Mouse (Mus musculus): ENCODE measurements around the gene Olfr1508. TPM values are rescaled to one million over a fixed set of nuclear protein-coding genes. Genes with fewer than 3 reads are reported as not detected.
"Not testable (repeated sequence)": the region's sequence is repeated elsewhere in the genome, so short reads cannot be mapped to it uniquely, and the experiment has no call there.

The Olfr1508 gene
- total and polyA plus RNA-seq, 2 experiments from 2014 or later: 0.05 TPM; not detected in 1

GRCm38 (mm10) chr14:52427686-52428085 is 39.6 kb downstream of the Olfr1508 start:
- no peak for TF ChIP-seq CTCF (IDR thresholded peaks at IDR 0.05)
- Histone ChIP-seq H3K27ac (ENCODE audit: low read depth, low read length) (no peak overlapping the region), H3K4me3 (ENCODE audit: low read depth, low read length) (no peak overlapping the region), H3K9ac (replicated peaks; ENCODE audit: low read length, poor library complexity, severe bottlenecking) (no peak overlapping the region), H3K36me3 (ENCODE audit: insufficient read depth, low read length) (no peaks in the 10 kb centered on the region), H3K4me1 (ENCODE audit: insufficient read depth, low read length) (no peaks in the 10 kb centered on the region), H3K9me3 (ENCODE audit: low read length) (no peaks in the 10 kb centered on the region), H3K27me3 (ENCODE audit: insufficient read depth, low read length) (no peaks in the 10 kb centered on the region), H3K4me2 (ENCODE audit: low read depth, low read length, poor library complexity, severe bottlenecking) (no peak overlapping the region)
- DNase-seq (ENCODE audit: low spot score): no peak
- 96% methylated on average over 1 of the region's 1 CpGs for WGBS
- ATAC-seq (ENCODE audit: low FRiP score): no peak

DNA sequence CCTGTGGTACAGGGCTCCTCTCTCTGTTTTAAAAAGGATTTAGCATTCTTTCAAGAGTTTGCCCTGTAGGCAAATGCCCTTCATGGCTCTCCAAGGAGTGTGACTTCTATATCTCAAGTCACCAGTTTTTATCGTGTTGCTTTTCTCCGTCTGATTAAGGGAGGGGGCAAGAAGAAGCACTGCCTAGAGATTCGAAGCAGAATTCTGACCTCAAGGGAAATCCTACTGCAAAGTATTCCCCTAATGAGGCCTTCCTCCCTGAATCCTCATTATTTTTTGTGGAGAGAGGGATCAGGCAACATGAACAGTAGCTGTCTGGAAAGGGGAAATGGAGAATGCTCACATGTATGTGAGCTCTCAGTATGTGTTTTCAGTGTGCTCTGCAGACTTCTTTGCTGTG is 53.0 kb downstream of the Olfr1508 start, which contains the start of gene Olfr1510:
TSS of gene Olfr1510 (minus strand) at position 101 of the 400 bp plus-strand sequence.
- Histone ChIP-seq H3K9me3 (ENCODE audit: low read length) (no peaks in the 10 kb centered on the region), H3K4me2 (ENCODE audit: low read depth, low read length, poor library complexity, severe bottlenecking) (no peak within 1 kb of the TSS), H3K4me3 (ENCODE audit: low read depth, low read length) (no peak within 1 kb of the TSS), H3K27ac (ENCODE audit: low read depth, low read length) (no peak within 1 kb of the TSS), H3K4me1 (ENCODE audit: insufficient read depth, low read length) (no peaks in the 10 kb centered on the region), H3K36me3 (ENCODE audit: insufficient read depth, low read length) (no peaks in the 10 kb centered on the region), H3K9ac (replicated peaks; ENCODE audit: low read length, poor library complexity, severe bottlenecking) (no peak within 1 kb of the TSS), H3K27me3 (ENCODE audit: insufficient read depth, low read length) (no peaks in the 10 kb centered on the region)
- ATAC-seq (ENCODE audit: low FRiP score): no peak
- WGBS: 82% methylated on average over 3 of the region's 3 CpGs
- TF ChIP-seq CTCF (IDR thresholded peaks at IDR 0.05): no peak
- no peak for DNase-seq (ENCODE audit: low spot score)

DNA sequence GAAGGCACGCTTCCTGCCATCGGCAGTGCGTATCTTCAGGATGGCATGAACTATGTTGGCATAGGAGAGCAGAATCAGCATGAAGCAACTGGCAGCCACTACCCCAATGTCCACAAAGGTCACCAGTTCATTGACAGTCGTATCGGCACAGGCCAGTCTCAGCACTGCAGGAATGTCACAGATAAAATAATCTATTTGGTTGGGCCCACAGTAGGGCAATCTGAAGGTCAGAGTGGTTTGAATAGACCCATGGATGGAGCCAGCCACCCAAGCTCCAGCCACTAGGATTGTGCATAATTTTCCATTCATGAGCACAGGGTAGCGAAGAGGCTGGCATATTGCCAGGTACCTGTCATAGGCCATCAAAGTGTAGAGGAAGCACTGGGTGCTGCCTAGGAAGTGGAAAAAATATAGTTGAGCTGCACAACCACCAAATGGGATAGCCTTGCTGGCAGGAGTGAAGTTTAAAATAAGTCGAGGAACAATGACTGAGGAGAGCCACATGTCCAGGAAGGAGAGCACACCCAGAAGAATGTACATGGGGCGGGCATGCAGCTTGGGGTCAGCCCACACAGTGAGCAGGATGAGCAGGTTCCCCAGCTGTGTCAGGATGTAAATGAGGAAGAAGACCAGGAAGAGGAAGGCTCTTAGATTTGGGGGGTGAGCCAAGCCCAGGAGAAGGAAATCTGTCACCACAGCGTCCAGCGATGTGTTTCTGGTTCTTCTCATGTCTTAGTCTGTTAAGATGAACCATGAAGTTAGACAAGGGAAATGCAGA is 57.0 kb downstream of the Olfr1508 start:
- H3K27ac ChIP-seq (ENCODE audit: low read depth, low read length); H3K9ac ChIP-seq (replicated peaks; ENCODE audit: low read length, poor library complexity, severe bottlenecking); ATAC-seq (ENCODE audit: low FRiP score); DNase-seq (ENCODE audit: low spot score); H3K4me1 ChIP-seq (ENCODE audit: insufficient read depth, low read length); H3K9me3 ChIP-seq (ENCODE audit: low read length); H3K27me3 ChIP-seq (ENCODE audit: insufficient read depth, low read length); H3K4me2 ChIP-seq (ENCODE audit: low read depth, low read length, poor library complexity, severe bottlenecking); H3K36me3 ChIP-seq (ENCODE audit: insufficient read depth, low read length); H3K4me3 ChIP-seq (ENCODE audit: low read depth, low read length): not testable (repeated sequence)
- 81% methylated on average over 7 of the region's 10 CpGs for WGBS

Other genes starting within 250 kb of the Olfr1508 start
- 109 and 128 TPM in 2 replicates for gene Chd8, start 209.7 kb downstream of the Olfr1508 start, total RNA-seq (2014; rRNA removed)
- gene Chd8, start 209.7 kb downstream of the Olfr1508 start, polyA plus RNA-seq (2015; fragmentation: Nextera tagmentation; extraction: Ambion mirVana): 27.9 and 31.9 TPM in 2 replicates
- 54.7 and 58.5 TPM in 2 replicates for gene Tox4, start 188.3 kb downstream of the Olfr1508 start, total RNA-seq (2014; rRNA removed)
- gene Tox4, start 188.3 kb downstream of the Olfr1508 start, polyA plus RNA-seq (2015; fragmentation: Nextera tagmentation; extraction: Ambion mirVana): 44.9 and 47.7 TPM in 2 replicates
- gene Rab2b, start 187.9 kb downstream of the Olfr1508 start, total RNA-seq (2014; rRNA removed): 56.7 and 57.7 TPM in 2 replicates
- gene Rab2b, start 187.9 kb downstream of the Olfr1508 start, polyA plus RNA-seq (2015; fragmentation: Nextera tagmentation; extraction: Ambion mirVana): 48.2 and 57.6 TPM in 2 replicates
- gene Mettl3, start 162.4 kb downstream of the Olfr1508 start, total RNA-seq (2014; rRNA removed): 19.6 and 22.6 TPM in 2 replicates
- 24.1 and 24.2 TPM in 2 replicates for gene Mettl3, start 162.4 kb downstream of the Olfr1508 start, polyA plus RNA-seq (2015; fragmentation: Nextera tagmentation; extraction: Ambion mirVana)
- gene Sall2, start 138.7 kb downstream of the Olfr1508 start, total RNA-seq (2014; rRNA removed): 98.8 and 112 TPM in 2 replicates
- 37.8 and 39.0 TPM in 2 replicates for gene Sall2, start 138.7 kb downstream of the Olfr1508 start, polyA plus RNA-seq (2015; fragmentation: Nextera tagmentation; extraction: Ambion mirVana)
- not detected in 2 replicates for gene Olfr1513, start 111.1 kb downstream of the Olfr1508 start, total RNA-seq (2014; rRNA removed)
- gene Olfr1513, start 111.1 kb downstream of the Olfr1508 start, polyA plus RNA-seq (2015; fragmentation: Nextera tagmentation; extraction: Ambion mirVana): not detected in 2 replicates
- not detected in 2 replicates for gene Olfr1512, start 88.3 kb downstream of the Olfr1508 start, total RNA-seq (2014; rRNA removed)
- gene Olfr1512, start 88.3 kb downstream of the Olfr1508 start, polyA plus RNA-seq (2015; fragmentation: Nextera tagmentation; extraction: Ambion mirVana): not detected in 2 replicates
- gene Olfr1511, start 70.1 kb downstream of the Olfr1508 start, total RNA-seq (2014; rRNA removed): not detected in 2 replicates
- gene Olfr1511, start 70.1 kb downstream of the Olfr1508 start, polyA plus RNA-seq (2015; fragmentation: Nextera tagmentation; extraction: Ambion mirVana): 0.21 TPM in 1 of 2 replicates, not detected in the other
- not detected in 2 replicates for gene Olfr1510, start 53.1 kb downstream of the Olfr1508 start, total RNA-seq (2014; rRNA removed)
- not detected in 2 replicates for gene Olfr1510, start 53.1 kb downstream of the Olfr1508 start, polyA plus RNA-seq (2015; fragmentation: Nextera tagmentation; extraction: Ambion mirVana)
- not detected in 2 replicates for gene Olfr1509, start 24.5 kb downstream of the Olfr1508 start, total RNA-seq (2014; rRNA removed)
- gene Olfr1509, start 24.5 kb downstream of the Olfr1508 start, polyA plus RNA-seq (2015; fragmentation: Nextera tagmentation; extraction: Ambion mirVana): not detected in 2 replicates
- gene Olfr1507, start 28.3 kb upstream of the Olfr1508 start, total RNA-seq (2014; rRNA removed): not detected in 2 replicates
- not detected in 2 replicates for gene Olfr1507, start 28.3 kb upstream of the Olfr1508 start, polyA plus RNA-seq (2015; fragmentation: Nextera tagmentation; extraction: Ambion mirVana)